Mouse (Mus musculus) hindbrain, embryonic 12.5 days (tissue): Measurements from ENCODE around the gene Gm3417. TPM values are rescaled to one million over a fixed set of nuclear protein-coding genes. Genes with fewer than 3 reads are reported as not detected.

Experiments used
- polyA plus RNA-seq: library from polyadenylated mRNA; unstranded; fragments of >200 nt; fragmentation: Nextera tagmentation; extraction: Ambion mirVana; gene quantifications from 2 replicates; pipeline ENCODE4 v1.2.1, GENCODE M21; 2016

The Gm3417 gene
- polyA plus RNA-seq, 1 experiment from 2014 or later, result 1.1 TPM

Other genes with a start within 250 kb of the Gm3417 start
- gene Wdr27, start 35.6 kb downstream of the Gm3417 start, polyA plus RNA-seq, result 7.0 and 8.5 TPM in 2 replicates
- gene 1600012H06Rik, start 35.6 kb downstream of the Gm3417 start, polyA plus RNA-seq, result 37.5 and 39.5 TPM in 2 replicates
- gene Phf10, start 17.5 kb downstream of the Gm3417 start, polyA plus RNA-seq, result 22.2 and 24.9 TPM in 2 replicates
- 10.3 and 12.2 TPM in 2 replicates for gene 9030025P20Rik, start 322 bp downstream of the Gm3417 start, polyA plus RNA-seq
- 10.3 and 11.7 TPM in 2 replicates for gene Gm3435, start 31.4 kb upstream of the Gm3417 start, polyA plus RNA-seq
- gene Ermard, start 62.4 kb upstream of the Gm3417 start, polyA plus RNA-seq, result 97.1 and 112 TPM in 2 replicates
- gene Tcte3, start 62.7 kb upstream of the Gm3417 start, polyA plus RNA-seq, result not detected in 2 replicates
- 5.9 and 6.5 TPM in 2 replicates for gene Gm3448, start 62.7 kb upstream of the Gm3417 start, polyA plus RNA-seq